Mouse (Mus musculus): Measurements from ENCODE around the gene Trarg1. TPM values are rescaled to one million over a fixed set of nuclear protein-coding genes. Genes with fewer than 3 reads are reported as not detected.

Gene Trarg1
- polyA plus RNA-seq, 1 experiment = not detected

- Histone ChIP-seq H3K36me3 (ENCODE audit: control insufficient read depth, insufficient read depth, low read length, poor library complexity, severe bottlenecking) (peaks cover 11% of the 10 kb centered on the region; the same call in 1 of the 2 replicates), H3K9ac (ENCODE audit: low read depth, poor library complexity, severe bottlenecking) (no peak overlapping the region), H3K4me1 (ENCODE audit: control insufficient read depth, insufficient read depth, low read length) (no peaks in the 10 kb centered on the region), H3K9me3 (replicated peaks; ENCODE audit: control insufficient read depth, insufficient read depth, low read length, poor library complexity, severe bottlenecking) (no peaks in the 10 kb centered on the region), H3K27ac (ENCODE audit: insufficient read depth, low read length) (no peak overlapping the region), H3K27me3 (ENCODE audit: control insufficient read depth, insufficient read depth, low read length, poor library complexity, severe bottlenecking) (no peaks in the 10 kb centered on the region), H3K4me3 (ENCODE audit: low read depth, low read length) (no peak overlapping the region)
- TF ChIP-seq POLR2A (IDR thresholded peaks at IDR 0.05; ENCODE audit: insufficient read depth, low read length) (no peak), EP300 (IDR thresholded peaks at IDR 0.05; ENCODE audit: insufficient read depth, low read depth, low read length) (no peak), CTCF (IDR thresholded peaks at IDR 0.05; ENCODE audit: low read depth, low read length) (no peak)
These were observed 56.2 kb downstream of the Trarg1 start for GRCm38 (mm10) chr11:76735753-76736324.

- H3K9me3 ChIP-seq (replicated peaks; ENCODE audit: control insufficient read depth, insufficient read depth, low read length, poor library complexity, severe bottlenecking) = no peaks in the 10 kb centered on the region
- H3K27ac ChIP-seq (ENCODE audit: insufficient read depth, low read length) = no peak overlapping the region
- H3K9ac ChIP-seq (ENCODE audit: low read depth, poor library complexity, severe bottlenecking) = no peak overlapping the region
- H3K4me3 ChIP-seq (ENCODE audit: low read depth, low read length) = no peak overlapping the region
- H3K27me3 ChIP-seq (ENCODE audit: control insufficient read depth, insufficient read depth, low read length, poor library complexity, severe bottlenecking) = no peaks in the 10 kb centered on the region
- H3K36me3 ChIP-seq (ENCODE audit: control insufficient read depth, insufficient read depth, low read length, poor library complexity, severe bottlenecking) = peaks cover 12% of the 10 kb centered on the region; the same call in 1 of the 2 replicates
- no peaks in the 10 kb centered on the region for H3K4me1 ChIP-seq (ENCODE audit: control insufficient read depth, insufficient read depth, low read length)
- peak; percentile 75 for TF ChIP-seq CTCF (IDR thresholded peaks at IDR 0.05; ENCODE audit: low read depth, low read length)
- TF ChIP-seq EP300 (IDR thresholded peaks at IDR 0.05; ENCODE audit: insufficient read depth, low read depth, low read length) = no peak
These were observed 59.5 kb downstream of the Trarg1 start for GRCm38 (mm10) chr11:76739125-76739524.

- H3K9me3 ChIP-seq (replicated peaks; ENCODE audit: control insufficient read depth, insufficient read depth, low read length, poor library complexity, severe bottlenecking) = no peaks in the 10 kb centered on the region
- H3K27ac ChIP-seq (ENCODE audit: insufficient read depth, low read length) = no peak overlapping the region
- H3K27me3 ChIP-seq (ENCODE audit: control insufficient read depth, insufficient read depth, low read length, poor library complexity, severe bottlenecking) = no peaks in the 10 kb centered on the region
- peaks cover 9% of the 10 kb centered on the region; the same call in 1 of the 2 replicates for H3K36me3 ChIP-seq (ENCODE audit: control insufficient read depth, insufficient read depth, low read length, poor library complexity, severe bottlenecking)
- TF ChIP-seq POLR2A (IDR thresholded peaks at IDR 0.05; ENCODE audit: insufficient read depth, low read length) (no peak), EP300 (IDR thresholded peaks at IDR 0.05; ENCODE audit: insufficient read depth, low read depth, low read length) (no peak), CTCF (IDR thresholded peaks at IDR 0.05; ENCODE audit: low read depth, low read length) (no peak)
- H3K4me3 ChIP-seq (ENCODE audit: low read depth, low read length) = no peak overlapping the region
- no peaks in the 10 kb centered on the region for H3K4me1 ChIP-seq (ENCODE audit: control insufficient read depth, insufficient read depth, low read length)
- H3K9ac ChIP-seq (ENCODE audit: low read depth, poor library complexity, severe bottlenecking) = no peak overlapping the region
These were observed 62.9 kb downstream of the Trarg1 start for GRCm38 (mm10) chr11:76742511-76742910.

GRCm38 (mm10) chr11:76744550-76744949, 64.9 kb downstream of the Trarg1 start:
- Histone ChIP-seq H3K27me3 (ENCODE audit: control insufficient read depth, insufficient read depth, low read length, poor library complexity, severe bottlenecking) (no peaks in the 10 kb centered on the region), H3K27ac (ENCODE audit: insufficient read depth, low read length) (no peak overlapping the region), H3K36me3 (ENCODE audit: control insufficient read depth, insufficient read depth, low read length, poor library complexity, severe bottlenecking) (peaks cover 18% of the 10 kb centered on the region), H3K9me3 (replicated peaks; ENCODE audit: control insufficient read depth, insufficient read depth, low read length, poor library complexity, severe bottlenecking) (no peaks in the 10 kb centered on the region), H3K4me3 (ENCODE audit: low read depth, low read length) (no peak overlapping the region), H3K9ac (ENCODE audit: low read depth, poor library complexity, severe bottlenecking) (no peak overlapping the region), H3K4me1 (ENCODE audit: control insufficient read depth, insufficient read depth, low read length) (no peaks in the 10 kb centered on the region)
- TF ChIP-seq POLR2A (IDR thresholded peaks at IDR 0.05; ENCODE audit: insufficient read depth, low read length) = no peak
- peak; percentile 26 for TF ChIP-seq CTCF (IDR thresholded peaks at IDR 0.05; ENCODE audit: low read depth, low read length)

DNA sequence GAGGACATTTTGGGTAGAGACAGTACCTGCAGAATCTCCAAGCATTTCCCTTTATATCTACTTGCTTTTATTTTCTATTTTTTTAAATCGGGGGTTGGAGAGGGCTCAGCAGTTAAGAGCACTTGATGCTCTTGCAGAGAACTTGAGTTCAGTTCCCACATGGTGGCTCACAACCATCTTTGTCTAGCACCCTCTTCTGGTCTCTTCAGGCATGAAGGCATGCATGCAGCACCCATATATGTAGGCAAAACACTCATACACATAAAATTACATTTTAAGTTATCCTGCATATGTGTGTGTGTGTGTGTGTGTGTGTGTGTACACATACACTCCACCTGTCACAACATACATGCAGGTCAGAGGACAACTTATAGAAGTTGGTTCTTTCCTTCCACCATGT, 66.3 kb downstream of the Trarg1 start:
- H3K4me3 ChIP-seq (ENCODE audit: low read depth, low read length) = no peak overlapping the region
- TF ChIP-seq POLR2A (IDR thresholded peaks at IDR 0.05; ENCODE audit: insufficient read depth, low read length) (no peak), EP300 (IDR thresholded peaks at IDR 0.05; ENCODE audit: insufficient read depth, low read depth, low read length) (no peak), CTCF (IDR thresholded peaks at IDR 0.05; ENCODE audit: low read depth, low read length) (no peak)
- no peak overlapping the region for H3K27ac ChIP-seq (ENCODE audit: insufficient read depth, low read length)
- H3K4me1 ChIP-seq (ENCODE audit: control insufficient read depth, insufficient read depth, low read length) = peaks cover under 1% of the 10 kb centered on the region
- no peak overlapping the region for H3K9ac ChIP-seq (ENCODE audit: low read depth, poor library complexity, severe bottlenecking)
- H3K36me3 ChIP-seq (ENCODE audit: control insufficient read depth, insufficient read depth, low read length, poor library complexity, severe bottlenecking) = peaks cover 25% of the 10 kb centered on the region
- H3K27me3 ChIP-seq (ENCODE audit: control insufficient read depth, insufficient read depth, low read length, poor library complexity, severe bottlenecking) = no peaks in the 10 kb centered on the region
- no peaks in the 10 kb centered on the region for H3K9me3 ChIP-seq (replicated peaks; ENCODE audit: control insufficient read depth, insufficient read depth, low read length, poor library complexity, severe bottlenecking)

Other genes starting within 250 kb of the Trarg1 start
- 28.1 and 30.6 TPM in 2 replicates for gene Abr, start 57.5 kb upstream of the Trarg1 start, polyA plus RNA-seq (2011; ENCODE audit: insufficient read depth, insufficient read length, low read depth, missing spikeins)
- not detected in 2 replicates for gene Bhlha9, start 7.3 kb upstream of the Trarg1 start, polyA plus RNA-seq (2011; ENCODE audit: insufficient read depth, insufficient read length, low read depth, missing spikeins)
- 30.2 and 34.9 TPM in 2 replicates for gene Gosr1, start 83.8 kb downstream of the Trarg1 start, polyA plus RNA-seq (2011; ENCODE audit: insufficient read depth, insufficient read length, low read depth, missing spikeins)
- gene Cpd, start 167.2 kb downstream of the Trarg1 start, polyA plus RNA-seq (2011; ENCODE audit: insufficient read depth, insufficient read length, low read depth, missing spikeins) = 30.1 and 30.9 TPM in 2 replicates
- not detected in 2 replicates for gene Tmigd1, start 222.4 kb downstream of the Trarg1 start, polyA plus RNA-seq (2011; ENCODE audit: insufficient read depth, insufficient read length, low read depth, missing spikeins)
- gene Blmh, start 245.0 kb downstream of the Trarg1 start, polyA plus RNA-seq (2011; ENCODE audit: insufficient read depth, insufficient read length, low read depth, missing spikeins) = 133 and 141 TPM in 2 replicates

Measured in ES-Bruce4 (cell line).